Comparison of ENCODE assay signal across 8 mouse cellular contexts in the genomic region with DNA sequence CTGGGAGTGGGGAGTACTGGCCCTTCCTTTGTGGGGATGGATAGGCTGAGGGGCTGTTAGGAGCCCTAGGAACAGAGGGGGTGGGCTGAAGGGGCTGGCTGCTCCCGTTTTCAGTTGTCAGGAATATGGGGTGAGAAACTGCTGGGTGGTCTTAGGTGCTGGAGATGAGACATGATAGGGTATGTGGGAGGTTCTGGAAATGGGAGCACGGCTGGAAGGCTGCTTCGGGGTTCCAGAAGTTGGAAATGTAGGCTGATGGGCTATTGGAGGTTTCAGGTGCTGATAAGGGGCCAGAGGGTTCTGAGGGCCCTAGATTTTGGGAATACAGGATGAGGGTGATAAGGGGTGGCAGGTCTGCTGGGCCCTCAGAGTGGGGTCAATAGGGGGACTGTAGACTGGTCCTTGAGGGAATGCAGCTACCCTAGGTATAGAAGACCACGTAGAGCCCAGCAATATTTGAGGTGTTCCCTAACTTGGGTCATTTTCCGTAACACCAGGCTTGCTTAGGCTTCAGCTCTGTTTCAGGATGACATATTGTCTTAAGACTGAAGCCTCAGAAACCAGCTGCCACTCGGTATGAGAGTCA. TPM values are rescaled to one million over a fixed set of nuclear protein-coding genes. Genes with fewer than 3 reads are reported as not detected.
A peak's percentile ranks its signal among the peaks of the same experiment; 100 is the strongest.
DNase-seq lines count a peak whose midpoint lies in the region; ATAC-seq and TF ChIP-seq lines count a peak whose summit lies in the region.

No protein-coding gene starts in this region.

- no peaks in the 10 kb centered on the region for H3K27me3 ChIP-seq in lung, embryonic 15.5 days
- peaks cover 9% of the 10 kb centered on the region for H3K27me3 ChIP-seq in forebrain, embryonic 10.5 days (ENCODE audit: poor library complexity, severe bottlenecking)
- H3K27me3 ChIP-seq in limb, embryonic 12.5 days, result no peaks in the 10 kb centered on the region
- no peaks in the 10 kb centered on the region for H3K27me3 ChIP-seq in neural tube, embryonic 13.5 days

- no peak for DNase-seq in lung, adult 2 months
- no peak for DNase-seq in forebrain, embryonic 10.5 days (ENCODE audit: extremely low spot score, low spot score)
- DNase-seq in left cerebral cortex, postnatal 10 days (ENCODE audit: extremely low spot score in 1 of 2, low spot score in 2 of 2), result no peak
- no peak for DNase-seq in adrenal gland, postnatal 14 days
- DNase-seq in yolk sac, embryonic 10.5 days (ENCODE audit: low spot score), result no peak

- no peaks in the 10 kb centered on the region for H3K36me3 ChIP-seq in lung, embryonic 15.5 days
- no peaks in the 10 kb centered on the region for H3K36me3 ChIP-seq in forebrain, embryonic 10.5 days (replicated peaks)
- no peaks in the 10 kb centered on the region for H3K36me3 ChIP-seq in limb, embryonic 12.5 days
- H3K36me3 ChIP-seq in neural tube, embryonic 13.5 days, result no peaks in the 10 kb centered on the region

- H3K4me1 ChIP-seq in lung, embryonic 15.5 days, result peaks cover 15% of the 10 kb centered on the region
- 0 out of 2 replicates have a peak, but pooled peaks cover 3% of the 10 kb centered on the region for H3K4me1 ChIP-seq in lung, adult 2 months (ENCODE audit: control insufficient read depth, insufficient read depth, low read length)
- peaks cover 22% of the 10 kb centered on the region for H3K4me1 ChIP-seq in forebrain, embryonic 10.5 days
- H3K4me1 ChIP-seq in limb, embryonic 12.5 days (replicated peaks), result no peaks in the 10 kb centered on the region
- peaks cover 11% of the 10 kb centered on the region for H3K4me1 ChIP-seq in neural tube, embryonic 13.5 days (replicated peaks)

- TF ChIP-seq POLR2A in lung, adult 2 months (IDR thresholded peaks at IDR 0.05; ENCODE audit: borderline replicate concordance, extremely low read depth, low read depth, low read length), result no peak

- peak overlapping the region; percentile 45 for H3K4me3 ChIP-seq in lung, embryonic 15.5 days
- no peak overlapping the region for H3K4me3 ChIP-seq in lung, adult 2 months (replicated peaks; ENCODE audit: extremely low read depth, low read depth, low read length)
- H3K4me3 ChIP-seq in forebrain, embryonic 10.5 days, result peak overlapping the region; percentile 62
- H3K4me3 ChIP-seq in limb, embryonic 12.5 days (replicated peaks), result peak overlapping the region; percentile 29
- H3K4me3 ChIP-seq in neural tube, embryonic 13.5 days, result 0 out of 2 replicates have a peak overlapping the region, but pooled peaks have one; percentile 46

- peak overlapping the region; percentile 56 for H3K27ac ChIP-seq in lung, embryonic 15.5 days
- H3K27ac ChIP-seq in forebrain, embryonic 10.5 days, result peak overlapping the region; percentile 91
- H3K27ac ChIP-seq in limb, embryonic 12.5 days, result no peak overlapping the region
- H3K27ac ChIP-seq in neural tube, embryonic 13.5 days (replicated peaks), result no peak overlapping the region

- H3K9ac ChIP-seq in lung, embryonic 15.5 days, result no peak overlapping the region
- H3K9ac ChIP-seq in limb, embryonic 12.5 days (replicated peaks), result no peak overlapping the region
- H3K9ac ChIP-seq in neural tube, embryonic 13.5 days, result no peak overlapping the region

- peak overlapping the region; percentile 81 for H3K4me2 ChIP-seq in lung, embryonic 15.5 days
- H3K4me2 ChIP-seq in limb, embryonic 12.5 days, result peak overlapping the region; percentile 49
- peak overlapping the region; percentile 91 for H3K4me2 ChIP-seq in neural tube, embryonic 13.5 days

- intact Hi-C loops in left cerebral cortex, postnatal 10 days (cut with DNase I), result no loop called here

- WGBS in lung, embryonic 15.5 days, result 66% methylated on average over 6 of the region's 6 CpGs
- 72% methylated on average over 6 of the region's 6 CpGs for WGBS in lung, adult 2 months
- WGBS in forebrain, embryonic 10.5 days, result 76% methylated on average over 6 of the region's 6 CpGs
- 76% methylated on average over 6 of the region's 6 CpGs for WGBS in limb, embryonic 12.5 days
- WGBS in neural tube, embryonic 13.5 days, result 73% methylated on average over 6 of the region's 6 CpGs

- ATAC-seq in lung, embryonic 15.5 days (ENCODE audit: borderline replicate concordance, extremely low read depth, low FRiP score, low TSS enrichment), result peak; percentile 17
- 0 out of 2 replicates have a peak, but pooled peaks have one; percentile 2 for ATAC-seq in limb, embryonic 12.5 days (ENCODE audit: insufficient number of reproducible peaks, insufficient read depth, low FRiP score, low TSS enrichment, low read depth)
- peak; percentile 41 for ATAC-seq in neural tube, embryonic 13.5 days (ENCODE audit: low read depth)

- H3K9me3 ChIP-seq in lung, embryonic 15.5 days, result no peaks in the 10 kb centered on the region
- H3K9me3 ChIP-seq in forebrain, embryonic 10.5 days, result no peaks in the 10 kb centered on the region
- H3K9me3 ChIP-seq in limb, embryonic 12.5 days, result no peaks in the 10 kb centered on the region
- H3K9me3 ChIP-seq in neural tube, embryonic 13.5 days, result no peaks in the 10 kb centered on the region

- TF ChIP-seq CTCF in lung, adult 2 months (IDR thresholded peaks at IDR 0.05; ENCODE audit: insufficient read depth, low read length), result no peak

RNA-seq across cellular contexts. Expression of gene Syngr4, which starts 0.5 kb away (rescaled TPM):
- 1.1 and 1.2 TPM in 2 replicates for polyA plus RNA-seq in lung, embryonic 15.5 days (2015; fragmentation: Nextera tagmentation; extraction: Ambion mirVana)
- polyA plus RNA-seq in lung, adult 2 months (2012; rRNA removed), result not detected in 2 replicates
- polyA plus RNA-seq in forebrain, embryonic 10.5 days (2016; fragmentation: Nextera tagmentation; extraction: Ambion mirVana), result 1.3 and 1.9 TPM in 2 replicates
- 0.41 and 0.65 TPM in 2 replicates for polyA plus RNA-seq in limb, embryonic 12.5 days (2016; fragmentation: Nextera tagmentation; extraction: Ambion mirVana)
- not detected in 2 replicates for polyA plus RNA-seq in neural tube, embryonic 13.5 days (2015; fragmentation: Nextera tagmentation; extraction: Ambion mirVana)
- not detected for total RNA-seq in left cerebral cortex, postnatal 10 days (2021)
- total RNA-seq in adrenal gland, postnatal 14 days (2021), result 0.59 TPM in 1 of 2 replicates, not detected in the other

RNA-seq across cellular contexts. Expression of gene Tmem143, which starts 0.7 kb away (rescaled TPM):
- 5.5 and 5.6 TPM in 2 replicates for polyA plus RNA-seq in lung, embryonic 15.5 days (2015; fragmentation: Nextera tagmentation; extraction: Ambion mirVana)
- polyA plus RNA-seq in lung, adult 2 months (2012; rRNA removed), result 35.5 and 41.9 TPM in 2 replicates
- polyA plus RNA-seq in forebrain, embryonic 10.5 days (2016; fragmentation: Nextera tagmentation; extraction: Ambion mirVana), result 4.2 and 4.8 TPM in 2 replicates
- polyA plus RNA-seq in limb, embryonic 12.5 days (2016; fragmentation: Nextera tagmentation; extraction: Ambion mirVana), result 5.0 and 6.0 TPM in 2 replicates
- polyA plus RNA-seq in neural tube, embryonic 13.5 days (2015; fragmentation: Nextera tagmentation; extraction: Ambion mirVana), result 4.7 and 5.1 TPM in 2 replicates
- 10 to 100 TPM; 17.9 to 22.8 TPM for total RNA-seq in left cerebral cortex, postnatal 10 days (2021)
- total RNA-seq in adrenal gland, postnatal 14 days (2021), result 80.0 and 80.8 TPM in 2 replicates

RNA-seq across cellular contexts. Expression of gene Grin2d, which starts 17.8 kb away (rescaled TPM):
- 0.50 and 0.57 TPM in 2 replicates for polyA plus RNA-seq in lung, embryonic 15.5 days (2015; fragmentation: Nextera tagmentation; extraction: Ambion mirVana)
- 2.5 and 3.5 TPM in 2 replicates for polyA plus RNA-seq in lung, adult 2 months (2012; rRNA removed)
- polyA plus RNA-seq in forebrain, embryonic 10.5 days (2016; fragmentation: Nextera tagmentation; extraction: Ambion mirVana), result 0.09 TPM in 2 replicates
- polyA plus RNA-seq in limb, embryonic 12.5 days (2016; fragmentation: Nextera tagmentation; extraction: Ambion mirVana), result 0.35 and 0.37 TPM in 2 replicates
- polyA plus RNA-seq in neural tube, embryonic 13.5 days (2015; fragmentation: Nextera tagmentation; extraction: Ambion mirVana), result 1.6 and 2.1 TPM in 2 replicates
- total RNA-seq in left cerebral cortex, postnatal 10 days (2021), result 10 to 100 TPM; 35.6 to 36.4 TPM
- total RNA-seq in adrenal gland, postnatal 14 days (2021), result 0.93 and 1.2 TPM in 2 replicates

RNA-seq across cellular contexts. Expression of gene Kdelr1, which starts 23.5 kb away (rescaled TPM):
- 64.7 and 67.4 TPM in 2 replicates for polyA plus RNA-seq in lung, embryonic 15.5 days (2015; fragmentation: Nextera tagmentation; extraction: Ambion mirVana)
- 178 and 208 TPM in 2 replicates for polyA plus RNA-seq in lung, adult 2 months (2012; rRNA removed)
- 34.1 and 37.0 TPM in 2 replicates for polyA plus RNA-seq in forebrain, embryonic 10.5 days (2016; fragmentation: Nextera tagmentation; extraction: Ambion mirVana)
- polyA plus RNA-seq in limb, embryonic 12.5 days (2016; fragmentation: Nextera tagmentation; extraction: Ambion mirVana), result 50.0 and 65.6 TPM in 2 replicates
- 41.9 and 44.6 TPM in 2 replicates for polyA plus RNA-seq in neural tube, embryonic 13.5 days (2015; fragmentation: Nextera tagmentation; extraction: Ambion mirVana)
- 100 to 1,000 TPM; 101 to 103 TPM for total RNA-seq in left cerebral cortex, postnatal 10 days (2021)
- total RNA-seq in adrenal gland, postnatal 14 days (2021), result 123 and 135 TPM in 2 replicates

RNA-seq across cellular contexts. Expression of gene Emp3, which starts 25.2 kb away (rescaled TPM):
- polyA plus RNA-seq in lung, embryonic 15.5 days (2015; fragmentation: Nextera tagmentation; extraction: Ambion mirVana), result 170 and 177 TPM in 2 replicates
- 210 and 228 TPM in 2 replicates for polyA plus RNA-seq in lung, adult 2 months (2012; rRNA removed)
- 8.5 and 9.7 TPM in 2 replicates for polyA plus RNA-seq in forebrain, embryonic 10.5 days (2016; fragmentation: Nextera tagmentation; extraction: Ambion mirVana)
- polyA plus RNA-seq in limb, embryonic 12.5 days (2016; fragmentation: Nextera tagmentation; extraction: Ambion mirVana), result 58.4 and 59.0 TPM in 2 replicates
- polyA plus RNA-seq in neural tube, embryonic 13.5 days (2015; fragmentation: Nextera tagmentation; extraction: Ambion mirVana), result 47.4 and 51.6 TPM in 2 replicates
- total RNA-seq in left cerebral cortex, postnatal 10 days (2021), result 1 to 10 TPM; 4.6 to 6.7 TPM
- 212 TPM in 2 replicates for total RNA-seq in adrenal gland, postnatal 14 days (2021)

Comparison
In these comparisons a context has a peak if more than half of its experiments do, and no peak if none do; other contexts are left out.
1. H3K27ac ChIP-seq: peak in lung, embryonic 15.5 days (single experiment) and forebrain, embryonic 10.5 days (single experiment); none in limb, embryonic 12.5 days (single experiment) and neural tube, embryonic 13.5 days (single experiment).
2. Peak in every context shown above with its lines, with median percentiles within 50 percentile points of each other: ATAC-seq and H3K4me2 ChIP-seq.